Mouse (Mus musculus) heart, embryonic 11.5 days (tissue): ENCODE data around the gene Prkce. TPM values are rescaled to one million over a fixed set of nuclear protein-coding genes. Genes with fewer than 3 reads are reported as not detected.
A peak's percentile ranks its signal among the peaks of the same experiment; 100 is the strongest.

ENCODE experiments used
- ATAC-seq: fragments of 200-750 bp; cut with Nextera tagmentation; replicated peaks from 2 replicates; pipeline ENCODE4 v1.8.0; 2017; ENCODE audit warnings: moderate library complexity; ENCODE audit not compliant: insufficient number of reproducible peaks, low FRiP score, low TSS enrichment
- H3K27ac ChIP-seq: fragments of 300-500 bp; sonication (generic); 2 replicates; pipeline ENCODE4 v1.5.1; 2014; ENCODE audit warnings: mild to moderate bottlenecking, low read depth, low read length
- H3K27me3 ChIP-seq: fragments of 300-500 bp; sonication (generic); 2 replicates; pipeline ENCODE4 v1.6.1; 2014; ENCODE audit warnings: mild to moderate bottlenecking, low read length, mixed read lengths; ENCODE audit not compliant: control insufficient read depth, insufficient read depth
- H3K36me3 ChIP-seq: fragments of 300-500 bp; sonication (generic); 2 replicates; pipeline ENCODE4 v1.6.1; 2014; ENCODE audit warnings: mild to moderate bottlenecking, low read length, moderate library complexity, mixed read lengths; ENCODE audit not compliant: control insufficient read depth, insufficient read depth
- H3K4me1 ChIP-seq: fragments of 300-500 bp; sonication (generic); 2 replicates; pipeline ENCODE4 v1.6.1; 2014; ENCODE audit warnings: low read length; ENCODE audit not compliant: control insufficient read depth, insufficient read depth
- H3K4me2 ChIP-seq: fragments of 300-500 bp; sonication (generic); 2 replicates; pipeline ENCODE4 v1.6.1; 2014; ENCODE audit warnings: mild to moderate bottlenecking, moderate library complexity
- H3K4me3 ChIP-seq: fragments of 300-500 bp; sonication (generic); 2 replicates; pipeline ENCODE4 v1.5.1; 2014; ENCODE audit warnings: low read depth, low read length
- H3K9ac ChIP-seq: fragments of 300-500 bp; sonication (generic); 2 replicates; pipeline ENCODE4 v1.6.1; 2014; ENCODE audit warnings: mild to moderate bottlenecking, low read depth, low read length, moderate library complexity
- H3K9me3 ChIP-seq: fragments of 300-500 bp; sonication (generic); replicated peaks from 2 replicates; pipeline ENCODE4 v1.6.1; 2016; ENCODE audit warnings: low read length; ENCODE audit not compliant: control insufficient read depth
- WGBS: fragments of 180-500 bp; shearing (Covaris S2); extraction: QIAGEN DNeasy Blood & Tissue Kit; methylation state at CpG from one replicate; pipeline ENCODE4 v1.1.7; 2014; ENCODE audit not compliant: insufficient replicate concordance; 5-methylcytosine and 5-hydroxymethylcytosine counted together
- polyA plus RNA-seq: library from polyadenylated mRNA; unstranded; fragments of >200 nt; fragmentation: Nextera tagmentation; extraction: Ambion mirVana; gene quantifications from 2 replicates; pipeline ENCODE4 v1.2.1, GENCODE M21; 2014

The Prkce gene
- polyA plus RNA-seq, 1 experiment from 2014 or later: 12.8 TPM

DNA sequence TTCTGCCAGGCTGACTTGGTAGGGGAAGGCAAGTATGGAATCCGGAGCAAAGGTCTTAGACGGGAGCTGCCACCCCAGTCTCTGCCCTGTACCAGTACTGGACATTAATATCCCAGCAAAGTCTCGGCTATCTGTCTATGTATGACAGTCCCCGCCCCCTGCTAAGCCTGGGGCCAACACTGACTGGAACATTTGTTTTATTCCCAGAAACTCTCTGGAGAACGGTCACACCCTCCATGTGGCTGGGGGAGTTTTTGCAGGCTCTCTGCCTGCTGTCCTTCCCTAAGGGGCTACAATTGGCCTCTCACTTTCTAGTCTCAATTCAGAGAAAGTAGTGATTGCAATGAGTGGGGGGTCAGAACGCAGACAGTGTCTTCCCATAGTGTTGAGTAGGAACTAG, 244.6 kb downstream of the Prkce start:
- Histone ChIP-seq H3K27me3 (no peaks in the 10 kb centered on the region), H3K36me3 (no peaks in the 10 kb centered on the region), H3K9me3 (no peaks in the 10 kb centered on the region), H3K4me2 (no peak overlapping the region), H3K4me3 (no peak overlapping the region), H3K27ac (no peak overlapping the region), H3K4me1 (peaks cover 13% of the 10 kb centered on the region), H3K9ac (no peak overlapping the region)
- 59% methylated on average over 6 of the region's 6 CpGs for WGBS
- ATAC-seq: no peak

DNA sequence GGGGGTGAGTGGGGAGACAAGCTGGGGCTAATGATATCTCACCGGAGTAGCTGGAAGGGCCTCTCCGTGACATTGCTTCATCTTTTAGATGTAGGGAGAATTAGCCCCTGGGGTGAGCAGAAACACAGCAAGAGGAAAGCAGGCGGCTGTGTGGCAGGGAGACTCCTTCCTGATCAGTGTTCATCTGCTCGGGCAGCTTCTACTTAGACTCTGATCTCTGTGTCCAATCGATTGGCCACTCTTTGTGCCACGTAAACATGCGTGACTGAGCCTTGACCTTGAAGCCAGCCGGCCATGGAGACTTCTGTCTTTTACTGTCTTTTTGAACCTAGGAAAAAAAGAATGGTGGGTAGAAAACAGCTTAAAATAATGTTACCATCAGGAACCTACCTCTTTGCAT, 247.0 kb downstream of the Prkce start:
- Histone ChIP-seq H3K27me3 (no peaks in the 10 kb centered on the region), H3K4me1 (peaks cover 13% of the 10 kb centered on the region), H3K9ac (0 out of 2 replicates have a peak overlapping the region, but pooled peaks have one; percentile 34), H3K36me3 (no peaks in the 10 kb centered on the region), H3K9me3 (no peaks in the 10 kb centered on the region), H3K4me2 (no peak overlapping the region), H3K27ac (no peak overlapping the region), H3K4me3 (no peak overlapping the region)
- WGBS: 79% methylated on average over 8 of the region's 8 CpGs
- ATAC-seq: no peak

- no peak overlapping the region for H3K9ac ChIP-seq
- no peak overlapping the region for H3K27ac ChIP-seq
- no peaks in the 10 kb centered on the region for H3K9me3 ChIP-seq
- no peak for ATAC-seq
- H3K27me3 ChIP-seq: no peaks in the 10 kb centered on the region
- H3K4me1 ChIP-seq: peaks cover 14% of the 10 kb centered on the region
- H3K4me3 ChIP-seq: no peak overlapping the region
- H3K4me2 ChIP-seq: no peak overlapping the region
- H3K36me3 ChIP-seq: no peaks in the 10 kb centered on the region
- WGBS: 83% methylated on average over 7 of the region's 7 CpGs
Measured at GRCm38 (mm10) chr17:86415989-86416388, 248.4 kb downstream of the Prkce start.

- ATAC-seq: no peak
- no peak overlapping the region for H3K9ac ChIP-seq
- H3K4me3 ChIP-seq: no peak overlapping the region
- no peaks in the 10 kb centered on the region for H3K9me3 ChIP-seq
- H3K27ac ChIP-seq: no peak overlapping the region
- no peaks in the 10 kb centered on the region for H3K36me3 ChIP-seq
- no peak overlapping the region for H3K4me2 ChIP-seq
- WGBS: 74% methylated on average over 17 of the region's 17 CpGs
- 0 out of 2 replicates have a peak, but pooled peaks cover 3% of the 10 kb centered on the region for H3K4me1 ChIP-seq
- no peaks in the 10 kb centered on the region for H3K27me3 ChIP-seq
Measured at GRCm38 (mm10) chr17:86418334-86418733, 250.7 kb downstream of the Prkce start.

DNA sequence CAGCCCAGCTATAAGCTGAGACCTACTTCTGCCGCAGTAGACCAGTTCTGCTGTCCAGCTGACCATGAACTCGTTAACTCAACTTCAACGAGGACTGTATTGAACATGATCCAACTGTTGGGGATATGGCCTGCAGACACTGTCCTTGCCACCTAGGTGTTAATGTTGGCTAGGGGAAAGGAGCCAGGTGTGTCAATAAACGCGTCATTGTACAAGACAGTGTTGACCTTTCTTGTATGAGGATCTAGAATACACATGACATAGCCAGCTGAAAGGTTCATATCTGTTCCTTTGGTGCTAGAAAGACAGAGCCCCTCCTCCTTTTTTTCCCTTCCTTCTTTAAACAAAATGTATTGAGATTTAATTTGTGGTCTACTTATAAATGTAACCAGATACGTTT, 251.6 kb downstream of the Prkce start:
- Histone ChIP-seq H3K27ac (no peak overlapping the region), H3K27me3 (no peaks in the 10 kb centered on the region), H3K4me1 (0 out of 2 replicates have a peak, but pooled peaks cover 3% of the 10 kb centered on the region), H3K9ac (no peak overlapping the region), H3K36me3 (no peaks in the 10 kb centered on the region), H3K4me2 (no peak overlapping the region), H3K9me3 (no peaks in the 10 kb centered on the region), H3K4me3 (no peak overlapping the region)
- 93% methylated on average over 6 of the region's 6 CpGs for WGBS
- no peak for ATAC-seq

DNA sequence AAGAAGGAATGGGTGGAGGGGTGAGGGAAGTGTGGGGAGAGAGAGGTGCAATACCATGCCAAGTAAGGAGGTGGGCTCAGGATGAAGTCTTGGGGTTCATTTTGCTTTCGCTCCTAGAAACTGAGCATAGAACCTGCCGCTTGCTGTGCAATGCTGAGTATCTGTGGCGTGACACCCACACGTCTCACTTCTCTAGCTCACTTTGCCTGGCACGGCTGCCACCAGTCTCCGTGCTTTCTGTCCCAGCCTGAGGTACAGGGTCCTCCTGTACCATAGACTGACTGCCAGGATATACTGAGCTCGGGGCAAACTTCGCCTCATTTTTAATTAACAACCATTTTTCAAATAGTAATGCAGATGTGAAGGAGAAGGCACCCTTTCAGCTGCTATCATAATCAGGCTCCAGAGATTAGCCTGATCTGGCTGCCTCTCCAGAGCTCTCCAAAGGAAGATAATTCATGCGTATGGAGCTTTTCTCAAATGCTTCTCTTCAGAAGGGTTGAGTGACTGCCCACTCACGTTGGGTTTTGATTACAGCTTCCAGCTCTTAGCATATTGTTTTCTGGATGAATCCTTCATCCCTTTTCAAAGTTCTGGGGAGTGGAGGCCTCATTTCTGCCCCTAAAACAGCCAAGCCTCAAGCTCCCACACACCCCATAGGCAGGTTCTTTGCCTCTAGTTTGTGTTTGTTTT, 253.2 kb downstream of the Prkce start:
- H3K27me3 ChIP-seq: no peaks in the 10 kb centered on the region
- no peak overlapping the region for H3K4me2 ChIP-seq
- no peak overlapping the region for H3K4me3 ChIP-seq
- H3K9me3 ChIP-seq: no peaks in the 10 kb centered on the region
- 0 out of 2 replicates have a peak, but pooled peaks cover 3% of the 10 kb centered on the region for H3K4me1 ChIP-seq
- H3K36me3 ChIP-seq: no peaks in the 10 kb centered on the region
- ATAC-seq: no peak
- H3K27ac ChIP-seq: no peak overlapping the region
- WGBS: 77% methylated on average over 10 of the region's 10 CpGs
- no peak overlapping the region for H3K9ac ChIP-seq

DNA sequence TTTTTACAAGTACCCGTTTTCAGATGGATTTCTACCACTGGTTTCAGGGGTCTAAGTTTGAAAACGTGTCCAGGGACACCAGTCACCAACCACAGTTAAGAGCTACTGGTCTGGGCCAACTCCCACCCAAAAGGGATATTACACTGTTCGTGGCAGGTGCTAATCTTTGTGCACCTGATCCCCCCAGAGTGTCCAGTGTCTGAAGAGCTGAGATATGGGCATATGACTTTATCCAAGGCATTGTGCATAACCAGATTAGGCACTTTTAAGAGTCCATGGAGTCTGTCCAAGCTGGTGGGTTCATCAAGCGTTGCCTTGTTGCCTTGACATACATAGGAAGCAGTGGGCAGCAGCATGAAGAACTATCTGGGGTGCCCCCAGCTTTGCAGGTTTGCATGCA, 254.4 kb downstream of the Prkce start:
- H3K4me1 ChIP-seq: 0 out of 2 replicates have a peak, but pooled peaks cover 3% of the 10 kb centered on the region
- no peak overlapping the region for H3K4me3 ChIP-seq
- no peaks in the 10 kb centered on the region for H3K9me3 ChIP-seq
- WGBS: 71% methylated on average over 4 of the region's 4 CpGs
- H3K9ac ChIP-seq: no peak overlapping the region
- H3K36me3 ChIP-seq: no peaks in the 10 kb centered on the region
- H3K27me3 ChIP-seq: no peaks in the 10 kb centered on the region
- ATAC-seq: peak; percentile 68; the same call in 1 of the 2 replicates
- no peak overlapping the region for H3K27ac ChIP-seq
- H3K4me2 ChIP-seq: no peak overlapping the region

- H3K27ac ChIP-seq: no peak overlapping the region
- no peak for ATAC-seq
- H3K4me1 ChIP-seq: peaks cover 4% of the 10 kb centered on the region
- H3K36me3 ChIP-seq: no peaks in the 10 kb centered on the region
- H3K27me3 ChIP-seq: no peaks in the 10 kb centered on the region
- H3K4me3 ChIP-seq: no peak overlapping the region
- no peak overlapping the region for H3K4me2 ChIP-seq
- no peaks in the 10 kb centered on the region for H3K9me3 ChIP-seq
- WGBS: 88% methylated on average over 6 of the region's 6 CpGs
- no peak overlapping the region for H3K9ac ChIP-seq
Measured at GRCm38 (mm10) chr17:86429877-86430276, 262.3 kb downstream of the Prkce start.

DNA sequence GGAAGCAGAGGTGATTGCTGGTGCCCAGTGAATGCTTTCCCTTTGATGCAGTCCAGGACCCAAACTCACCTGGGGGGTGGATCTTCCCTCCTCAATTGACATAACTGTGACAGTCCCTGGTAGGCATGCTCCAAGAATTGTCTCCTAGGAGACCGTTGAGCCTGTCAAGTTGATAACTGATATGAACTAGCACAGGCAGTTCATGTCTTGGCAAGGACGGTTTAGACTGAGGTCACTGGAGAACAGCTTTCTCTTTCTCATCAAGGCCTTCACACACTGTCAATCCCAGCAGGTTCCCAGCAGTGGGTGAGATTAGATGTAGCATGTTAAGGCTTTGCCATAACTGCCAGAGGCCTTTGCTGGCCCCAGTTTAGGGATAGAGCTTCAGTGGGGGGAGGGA, 265.5 kb downstream of the Prkce start:
- Histone ChIP-seq H3K4me2 (no peak overlapping the region), H3K9ac (no peak overlapping the region), H3K27me3 (no peaks in the 10 kb centered on the region), H3K27ac (no peak overlapping the region), H3K9me3 (no peaks in the 10 kb centered on the region), H3K4me1 (peaks cover 24% of the 10 kb centered on the region), H3K4me3 (no peak overlapping the region), H3K36me3 (no peaks in the 10 kb centered on the region)
- no peak for ATAC-seq
- WGBS: 39% methylated on average over 2 of the region's 2 CpGs
